8 mouse cellular contexts compared by ENCODE assay signal in the genomic region with DNA sequence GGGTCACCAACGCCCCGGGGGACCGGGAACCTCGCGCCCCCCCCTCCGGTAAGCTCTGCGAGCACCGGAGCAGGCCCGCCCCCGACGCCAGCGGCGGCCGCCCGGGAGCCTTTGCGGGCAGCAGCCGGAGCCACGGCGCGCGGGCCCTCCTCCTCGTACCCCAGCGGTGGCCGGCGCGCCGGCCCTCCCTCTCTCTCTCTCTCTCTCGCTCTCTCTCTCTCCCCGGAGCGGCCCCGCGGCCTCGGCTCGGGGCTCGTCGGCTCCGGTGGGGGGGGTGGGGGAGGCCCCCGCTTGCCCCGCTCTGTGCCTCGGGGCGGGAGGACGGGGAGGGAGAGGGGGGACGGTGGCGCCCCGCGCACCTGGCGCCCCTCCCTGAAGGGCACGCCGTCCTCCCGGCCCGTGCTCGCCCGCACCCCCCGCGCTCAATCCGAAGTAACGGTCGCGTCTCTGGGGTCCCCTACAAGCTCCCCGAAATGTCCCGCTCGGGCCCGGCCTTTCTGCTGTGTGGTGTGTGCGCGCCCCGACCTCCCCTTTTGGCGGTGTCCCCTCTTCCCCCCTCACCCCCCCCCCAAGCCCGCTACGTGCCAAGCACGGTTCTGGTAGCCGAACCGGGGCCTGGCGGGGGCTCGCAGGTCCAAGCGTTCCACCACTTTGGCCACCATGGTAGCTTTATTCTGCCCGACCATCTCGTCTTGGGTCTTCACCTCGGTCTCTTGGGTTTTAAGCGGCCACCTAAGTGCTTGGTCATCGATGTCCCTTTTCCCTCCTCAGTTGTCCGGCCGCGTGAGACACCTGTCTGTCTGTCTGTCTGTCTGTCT. TPM values are rescaled to one million over a fixed set of nuclear protein-coding genes. Genes with fewer than 3 reads are reported as not detected.
DNase-seq lines count a peak whose midpoint lies in the region; ATAC-seq and TF ChIP-seq lines count a peak whose summit lies in the region.

No protein-coding gene starts in this region.

- H3K9ac ChIP-seq in heart, embryonic 15.5 days: peak overlapping the region; percentile 94
- peak overlapping the region; percentile 93 for H3K9ac ChIP-seq in liver, postnatal 0 days (replicated peaks)
- peak overlapping the region; percentile 96 for H3K9ac ChIP-seq in stomach, postnatal 0 days (ENCODE audit: low read length)

- H3K4me2 ChIP-seq in heart, embryonic 15.5 days: peak overlapping the region; percentile 86
- H3K4me2 ChIP-seq in liver, postnatal 0 days (ENCODE audit: low read depth, low read length): peak overlapping the region; percentile 90
- peak overlapping the region; percentile 86 for H3K4me2 ChIP-seq in stomach, postnatal 0 days (replicated peaks; ENCODE audit: low read depth)

- under 1% methylated on average over 51 of the region's 83 CpGs for WGBS in heart, embryonic 15.5 days
- WGBS in liver, postnatal 0 days (ENCODE audit: insufficient replicate concordance): 2% methylated on average over 38 of the region's 83 CpGs
- WGBS in stomach, postnatal 0 days: under 1% methylated on average over 30 of the region's 83 CpGs

- ATAC-seq in cerebellum, adult (ENCODE audit: insufficient number of reproducible peaks, low FRiP score, low TSS enrichment): no peak
- peak; percentile 55 for ATAC-seq in heart, embryonic 15.5 days (replicated peaks; ENCODE audit: insufficient number of reproducible peaks, insufficient read depth, low FRiP score, low read depth)
- peak; percentile 73 for ATAC-seq in liver, postnatal 0 days
- peak; percentile 41 for ATAC-seq in stomach, postnatal 0 days (ENCODE audit: low FRiP score, low TSS enrichment)
- no peak for ATAC-seq in inflammation-experienced regulatory T-cells, adult 6 months

- no peaks in the 10 kb centered on the region for H3K9me3 ChIP-seq in heart, embryonic 15.5 days (replicated peaks)
- H3K9me3 ChIP-seq in liver, postnatal 0 days (ENCODE audit: low read length): no peaks in the 10 kb centered on the region
- no peaks in the 10 kb centered on the region for H3K9me3 ChIP-seq in stomach, postnatal 0 days (ENCODE audit: control insufficient read depth, low read length)

- TF ChIP-seq EP300 in liver, postnatal 0 days (IDR thresholded peaks at IDR 0.05; ENCODE audit: low read depth): no peak
- TF ChIP-seq EP300 in stomach, postnatal 0 days (optimal IDR thresholded peaks at IDR 0.05): no peak

- no peak for TF ChIP-seq CTCF in liver, postnatal 0 days (IDR thresholded peaks at IDR 0.05; ENCODE audit: low read depth)
- no peak for TF ChIP-seq CTCF in stomach, postnatal 0 days (IDR thresholded peaks at IDR 0.05; ENCODE audit: low read depth)

- peak; percentile 34 to 52 for DNase-seq in cerebellum, adult 18-20 months
- DNase-seq in spleen, postnatal 10 days (ENCODE audit: low spot score in 2 of 2): peak; percentile 47 to 54
- no peak for DNase-seq in spleen, postnatal 14 days (ENCODE audit: low spot score in 2 of 2)
- DNase-seq in liver, postnatal 0 days: no peak
- no peak for DNase-seq in stomach, postnatal 0 days (ENCODE audit: low spot score)

- peaks cover 47% of the 10 kb centered on the region for H3K4me1 ChIP-seq in heart, embryonic 15.5 days (replicated peaks)
- peaks cover 13% of the 10 kb centered on the region for H3K4me1 ChIP-seq in liver, postnatal 0 days (ENCODE audit: insufficient read depth)
- H3K4me1 ChIP-seq in stomach, postnatal 0 days (replicated peaks; ENCODE audit: control insufficient read depth, insufficient read depth): no peaks in the 10 kb centered on the region

- H3K27me3 ChIP-seq in heart, embryonic 15.5 days: no peaks in the 10 kb centered on the region
- no peaks in the 10 kb centered on the region for H3K27me3 ChIP-seq in liver, postnatal 0 days (ENCODE audit: insufficient read depth, low read length)
- no peaks in the 10 kb centered on the region for H3K27me3 ChIP-seq in stomach, postnatal 0 days (ENCODE audit: control insufficient read depth, insufficient read depth, low read length)

- no peaks in the 10 kb centered on the region for H3K36me3 ChIP-seq in heart, embryonic 15.5 days
- H3K36me3 ChIP-seq in liver, postnatal 0 days (replicated peaks; ENCODE audit: insufficient read depth, low read length): no peaks in the 10 kb centered on the region
- H3K36me3 ChIP-seq in stomach, postnatal 0 days (ENCODE audit: control insufficient read depth, insufficient read depth, low read length): no peaks in the 10 kb centered on the region

- peak overlapping the region; percentile 93 for H3K4me3 ChIP-seq in heart, embryonic 15.5 days
- peak overlapping the region; percentile 90 for H3K4me3 ChIP-seq in liver, postnatal 0 days (ENCODE audit: low read depth, low read length)
- peak overlapping the region; percentile 98 for H3K4me3 ChIP-seq in stomach, postnatal 0 days (ENCODE audit: low read depth, low read length)

- H3K27ac ChIP-seq in heart, embryonic 15.5 days: peak overlapping the region; percentile 87
- H3K27ac ChIP-seq in liver, postnatal 0 days (ENCODE audit: low read depth): peak overlapping the region; percentile 82
- H3K27ac ChIP-seq in stomach, postnatal 0 days (replicated peaks): peak overlapping the region; percentile 93

RNA-seq across cellular contexts. Expression of a gene that starts 7.6 kb away (rescaled TPM):
- 8.9 and 10.4 TPM in 2 replicates for polyA plus RNA-seq in heart, embryonic 15.5 days (2015; fragmentation: Nextera tagmentation; extraction: Ambion mirVana)
- polyA plus RNA-seq in liver, postnatal 0 days (2015; fragmentation: Nextera tagmentation; extraction: Ambion mirVana): 2.8 and 4.0 TPM in 2 replicates
- polyA plus RNA-seq in stomach, postnatal 0 days (2015; fragmentation: Nextera tagmentation; extraction: Ambion mirVana): 5.2 and 6.0 TPM in 2 replicates
- polyA plus RNA-seq in inflammation-experienced regulatory T-cells, adult 6 months (2017; shearing (Covaris generic)): 10 to 100 TPM; 14.0 to 33.6 (median 31.4) TPM

RNA-seq across cellular contexts. Expression of a gene that starts 8.5 kb away (rescaled TPM):
- 37.4 and 38.6 TPM in 2 replicates for polyA plus RNA-seq in heart, embryonic 15.5 days (2015; fragmentation: Nextera tagmentation; extraction: Ambion mirVana)
- 27.5 and 27.7 TPM in 2 replicates for polyA plus RNA-seq in liver, postnatal 0 days (2015; fragmentation: Nextera tagmentation; extraction: Ambion mirVana)
- polyA plus RNA-seq in stomach, postnatal 0 days (2015; fragmentation: Nextera tagmentation; extraction: Ambion mirVana): 37.9 and 39.9 TPM in 2 replicates
- polyA plus RNA-seq in inflammation-experienced regulatory T-cells, adult 6 months (2017; shearing (Covaris generic)): 10 to 100 TPM; 51.1 to 61.5 (median 59.1) TPM

RNA-seq across cellular contexts. Expression of a gene that starts 22.3 kb away (rescaled TPM):
- polyA plus RNA-seq in heart, embryonic 15.5 days (2015; fragmentation: Nextera tagmentation; extraction: Ambion mirVana): not detected in 2 replicates
- 0.13 and 0.26 TPM in 2 replicates for polyA plus RNA-seq in liver, postnatal 0 days (2015; fragmentation: Nextera tagmentation; extraction: Ambion mirVana)
- not detected in 2 replicates for polyA plus RNA-seq in stomach, postnatal 0 days (2015; fragmentation: Nextera tagmentation; extraction: Ambion mirVana)
- polyA plus RNA-seq in inflammation-experienced regulatory T-cells, adult 6 months (2017; shearing (Covaris generic)): not detected

RNA-seq across cellular contexts. Expression of a gene that starts 22.5 kb away (rescaled TPM):
- 244 and 306 TPM in 2 replicates for polyA plus RNA-seq in heart, embryonic 15.5 days (2015; fragmentation: Nextera tagmentation; extraction: Ambion mirVana)
- 165 and 177 TPM in 2 replicates for polyA plus RNA-seq in liver, postnatal 0 days (2015; fragmentation: Nextera tagmentation; extraction: Ambion mirVana)
- 345 and 374 TPM in 2 replicates for polyA plus RNA-seq in stomach, postnatal 0 days (2015; fragmentation: Nextera tagmentation; extraction: Ambion mirVana)
- 10 to 100 TPM; 63.1 to 85.4 (median 72.9) TPM for polyA plus RNA-seq in inflammation-experienced regulatory T-cells, adult 6 months (2017; shearing (Covaris generic))

RNA-seq across cellular contexts. Expression of a gene that starts 33.9 kb away (rescaled TPM):
- 0.05 and 0.11 TPM in 2 replicates for polyA plus RNA-seq in heart, embryonic 15.5 days (2015; fragmentation: Nextera tagmentation; extraction: Ambion mirVana)
- 0.01 and 0.06 TPM in 2 replicates for polyA plus RNA-seq in liver, postnatal 0 days (2015; fragmentation: Nextera tagmentation; extraction: Ambion mirVana)
- polyA plus RNA-seq in stomach, postnatal 0 days (2015; fragmentation: Nextera tagmentation; extraction: Ambion mirVana): 0.79 and 0.96 TPM in 2 replicates
- under 1 TPM; 0.19 to 0.55 (median 0.24) TPM for polyA plus RNA-seq in inflammation-experienced regulatory T-cells, adult 6 months (2017; shearing (Covaris generic))

Comparison
In these comparisons a context has a peak if more than half of its experiments do, and no peak if none do; other contexts are left out.
1. DNase-seq: peak in cerebellum, adult 18-20 months (2 of 2) and spleen, postnatal 10 days (2 of 2); none in spleen, postnatal 14 days (0 of 2), liver, postnatal 0 days (single experiment) and stomach, postnatal 0 days (single experiment).
2. ATAC-seq: peak in heart, embryonic 15.5 days (single experiment), liver, postnatal 0 days (single experiment) and stomach, postnatal 0 days (single experiment); none in cerebellum, adult (single experiment) and inflammation-experienced regulatory T-cells, adult 6 months (single experiment).
3. Peak in every context shown above with its lines, with median percentiles within 50 percentile points of each other: H3K27ac ChIP-seq, H3K4me2 ChIP-seq, H3K4me3 ChIP-seq and H3K9ac ChIP-seq.